Mouse (Mus musculus) midbrain, embryonic 10.5 days (tissue): ENCODE results near the gene Synpr. TPM values are rescaled to one million over a fixed set of nuclear protein-coding genes. Genes with fewer than 3 reads are reported as not detected.
"Not testable (repeated sequence)": the region's sequence is repeated elsewhere in the genome, so short reads cannot be mapped to it uniquely, and the experiment has no call there.

Experiments
- DNase-seq: peaks from one replicate; pipeline ENCODE4 v3.0.0-alpha.2; 2017; ENCODE audit warnings: low spot score
- H3K27ac ChIP-seq: fragments of 300-500 bp; sonication (generic); replicated peaks from 2 replicates; pipeline ENCODE4 v1.5.1; 2016; ENCODE audit warnings: mild to moderate bottlenecking
- H3K27me3 ChIP-seq: fragments of 300-500 bp; sonication (generic); 2 replicates; pipeline ENCODE4 v1.6.1; 2016; ENCODE audit warnings: low read depth, mild to moderate bottlenecking; ENCODE audit not compliant: poor library complexity, severe bottlenecking
- H3K36me3 ChIP-seq: fragments of 300-500 bp; sonication (generic); 2 replicates; pipeline ENCODE4 v1.6.1; 2016; ENCODE audit warnings: mild to moderate bottlenecking, moderate library complexity
- H3K4me1 ChIP-seq: fragments of 300-500 bp; sonication (generic); 2 replicates; pipeline ENCODE4 v1.6.1; 2016
- H3K4me3 ChIP-seq: fragments of 300-500 bp; sonication (generic); 2 replicates; pipeline ENCODE4 v1.5.1; 2016; ENCODE audit warnings: mild to moderate bottlenecking, moderate library complexity
- H3K9me3 ChIP-seq: fragments of 300-500 bp; sonication (generic); replicated peaks from 2 replicates; pipeline ENCODE4 v1.6.1; 2016; ENCODE audit warnings: mild to moderate bottlenecking
- WGBS: fragments of 180-500 bp; shearing (Covaris S2); methylation state at CpG from one replicate; pipeline ENCODE4 v1.1.7; 2016; 5-methylcytosine and 5-hydroxymethylcytosine counted together
- polyA plus RNA-seq: library from polyadenylated mRNA; unstranded; fragments of >200 nt; fragmentation: Nextera tagmentation; extraction: Ambion mirVana; gene quantifications from 2 replicates; pipeline ENCODE4 v1.2.1, GENCODE M21; 2016

The Synpr gene
- polyA plus RNA-seq: 2.6 and 4.4 TPM in 2 replicates

GRCm38 (mm10) chr14:13284091-13284844 lies at the start of gene Synpr:
Gene Synpr (plus strand): TSS chr14:13284780.
- Histone ChIP-seq H3K4me3 (peak within 1 kb of the TSS; percentile 53), H3K36me3 (no peaks in the 10 kb centered on the region), H3K27me3 (peaks cover 31% of the 10 kb centered on the region), H3K4me1 (peaks cover 15% of the 10 kb centered on the region), H3K27ac (0 out of 2 replicates have a peak within 1 kb of the TSS, but pooled peaks have one; percentile 19), H3K9me3 (no peaks in the 10 kb centered on the region)
- peak; percentile 87 for DNase-seq
- 11% methylated on average over 27 of the region's 27 CpGs for WGBS

DNA sequence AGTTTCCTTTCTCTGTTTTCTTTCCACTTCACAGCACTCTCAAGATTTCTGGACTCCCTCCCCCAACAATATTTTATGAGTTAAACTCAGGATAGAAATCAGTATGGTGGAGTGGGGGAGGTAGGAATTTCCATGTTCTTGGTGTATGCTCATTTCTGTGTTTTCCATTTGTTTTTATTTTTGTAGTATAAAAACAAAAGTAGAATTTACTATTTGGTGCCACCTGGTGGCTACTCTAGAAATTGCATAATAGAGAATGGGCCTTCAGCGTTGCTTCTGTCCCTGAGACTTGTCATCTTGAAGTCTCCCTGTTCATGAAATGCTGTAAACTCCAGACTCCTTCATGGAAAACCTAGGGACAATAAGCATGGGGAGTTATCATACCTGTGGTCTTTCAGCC lies 47.7 kb upstream of the Synpr start:
- Histone ChIP-seq H3K4me3 (no peak overlapping the region), H3K9me3 (no peaks in the 10 kb centered on the region), H3K27me3 (no peaks in the 10 kb centered on the region), H3K4me1 (no peaks in the 10 kb centered on the region), H3K27ac (no peak overlapping the region), H3K36me3 (no peaks in the 10 kb centered on the region)
- WGBS: 31% methylated on average over 1 of the region's 1 CpGs
- no peak for DNase-seq

- DNase-seq: no peak
- Histone ChIP-seq H3K36me3 (no peaks in the 10 kb centered on the region), H3K27me3 (no peaks in the 10 kb centered on the region), H3K27ac (no peak overlapping the region), H3K4me1 (peaks cover 7% of the 10 kb centered on the region; the same call in 1 of the 2 replicates), H3K4me3 (no peak overlapping the region), H3K9me3 (no peaks in the 10 kb centered on the region)
- WGBS: 47% methylated on average over 4 of the region's 4 CpGs
Observed at GRCm38 (mm10) chr14:13247431-13247830, 37.1 kb upstream of the Synpr start.

DNA sequence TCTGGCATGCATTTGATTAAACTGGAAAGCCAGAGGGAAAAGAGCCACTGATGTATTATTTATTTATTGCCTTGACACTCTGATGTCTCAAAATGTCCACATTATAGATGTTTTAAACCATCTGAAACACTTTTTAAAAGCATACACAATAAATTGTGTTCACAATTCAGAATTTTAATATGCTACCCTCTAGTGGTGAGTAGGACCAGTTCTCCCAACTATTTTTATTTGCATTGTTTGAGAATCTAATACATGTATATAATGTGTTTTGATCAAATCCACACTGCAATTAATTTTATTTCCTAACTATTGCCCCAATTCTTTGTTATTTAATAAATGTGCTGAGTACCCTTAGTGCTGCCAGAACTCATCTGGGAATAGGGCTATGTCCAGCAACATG lies 35.2 kb upstream of the Synpr start:
- Histone ChIP-seq H3K4me1 (peaks cover 7% of the 10 kb centered on the region; the same call in 1 of the 2 replicates), H3K4me3 (no peak overlapping the region), H3K27me3 (no peaks in the 10 kb centered on the region), H3K36me3 (no peaks in the 10 kb centered on the region), H3K9me3 (no peaks in the 10 kb centered on the region), H3K27ac (no peak overlapping the region)
- no peak for DNase-seq

GRCm38 (mm10) chr14:13252594-13252993 lies 32.0 kb upstream of the Synpr start:
- H3K9me3 ChIP-seq: no peaks in the 10 kb centered on the region
- no peaks in the 10 kb centered on the region for H3K27me3 ChIP-seq
- H3K4me3 ChIP-seq: no peak overlapping the region
- WGBS: 94% methylated on average over 1 of the region's 1 CpGs
- DNase-seq: no peak
- H3K4me1 ChIP-seq: 0 out of 2 replicates have a peak, but pooled peaks cover 3% of the 10 kb centered on the region
- no peaks in the 10 kb centered on the region for H3K36me3 ChIP-seq
- no peak overlapping the region for H3K27ac ChIP-seq

DNA sequence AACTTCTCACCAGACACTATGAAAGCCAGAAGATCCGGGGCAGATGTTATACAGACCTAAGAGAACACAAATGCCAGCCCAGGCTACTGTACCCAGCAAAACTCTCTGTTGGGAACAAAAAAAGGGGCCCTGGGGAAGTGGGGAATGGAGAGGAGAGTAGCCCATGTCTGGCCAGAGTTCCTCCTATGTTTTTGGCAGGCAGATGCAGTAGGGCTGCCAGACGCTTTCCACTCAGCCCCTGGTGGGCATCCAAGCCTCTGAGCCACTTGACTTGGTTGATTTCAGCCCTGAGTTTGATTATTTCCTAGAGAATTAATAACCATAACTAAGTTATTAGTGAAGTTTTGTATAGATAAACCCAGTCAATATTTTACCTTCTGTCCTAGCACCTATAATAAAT lies 29.8 kb upstream of the Synpr start:
- WGBS: 87% methylated on average over 2 of the region's 2 CpGs
- not testable (repeated sequence) for H3K4me1 ChIP-seq, H3K9me3 ChIP-seq, H3K36me3 ChIP-seq, H3K4me3 ChIP-seq, H3K27ac ChIP-seq, DNase-seq, H3K27me3 ChIP-seq

DNA sequence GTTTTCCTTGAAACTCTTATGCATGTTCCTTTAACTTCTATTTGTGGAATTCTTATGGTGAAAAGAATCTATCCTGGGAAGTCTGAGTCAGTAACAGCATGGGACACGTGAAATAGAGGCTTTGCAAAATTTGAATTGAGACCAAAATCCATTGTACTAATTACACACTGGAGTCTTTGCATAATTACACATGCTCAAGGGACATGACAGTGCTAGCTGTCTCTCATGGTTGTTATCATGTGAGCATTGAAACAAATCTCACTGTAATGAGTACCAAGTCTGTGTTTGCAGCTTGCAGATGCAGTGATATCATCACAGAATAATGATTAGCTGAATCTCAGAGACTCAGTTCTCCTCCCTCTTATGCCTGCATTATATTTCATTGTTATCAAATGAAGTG lies 22.2 kb upstream of the Synpr start:
- Histone ChIP-seq H3K4me3 (no peak overlapping the region), H3K9me3 (no peaks in the 10 kb centered on the region), H3K27ac (no peak overlapping the region), H3K27me3 (no peaks in the 10 kb centered on the region), H3K4me1 (no peaks in the 10 kb centered on the region), H3K36me3 (no peaks in the 10 kb centered on the region)
- whole genome bisulfite sequencing: 61% methylated on average over 1 of the region's 1 CpGs
- no peak for DNase-seq

DNA sequence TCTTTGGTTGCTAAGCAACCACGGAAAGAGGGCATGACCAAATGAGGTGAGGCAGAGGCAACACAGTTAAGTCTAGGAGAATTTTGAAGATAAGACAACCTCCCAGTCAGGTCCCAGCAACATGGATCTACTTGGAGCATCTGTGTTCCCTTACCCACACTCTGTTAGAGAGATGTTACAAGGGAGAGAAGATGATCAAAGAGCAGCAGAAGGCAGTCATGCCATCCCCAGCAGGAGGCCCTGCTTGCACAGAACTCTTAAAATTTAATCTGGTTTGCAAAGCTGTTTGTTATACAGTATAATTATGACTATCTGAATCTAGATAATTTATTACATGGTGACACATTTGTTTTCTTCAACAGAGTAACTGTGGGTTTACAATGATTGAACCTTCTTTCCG lies 18.2 kb upstream of the Synpr start:
- 87% methylated on average over 2 of the region's 2 CpGs for WGBS
- Histone ChIP-seq H3K9me3 (no peaks in the 10 kb centered on the region), H3K27ac (no peak overlapping the region)

GRCm38 (mm10) chr14:13267181-13267580 lies 17.4 kb upstream of the Synpr start:
- Histone ChIP-seq H3K27me3 (no peaks in the 10 kb centered on the region), H3K36me3 (no peaks in the 10 kb centered on the region), H3K4me1 (no peaks in the 10 kb centered on the region), H3K4me3 (no peak overlapping the region), H3K27ac (no peak overlapping the region), H3K9me3 (no peaks in the 10 kb centered on the region)
- DNase-seq: no peak
- 86% methylated on average over 4 of the region's 4 CpGs for WGBS

More for the DNA sequence above, 18.2 kb upstream of the Synpr start:
- DNase-seq: no peak
- Histone ChIP-seq H3K27me3 (no peaks in the 10 kb centered on the region), H3K36me3 (no peaks in the 10 kb centered on the region), H3K4me3 (no peak overlapping the region), H3K4me1 (no peaks in the 10 kb centered on the region)

DNA sequence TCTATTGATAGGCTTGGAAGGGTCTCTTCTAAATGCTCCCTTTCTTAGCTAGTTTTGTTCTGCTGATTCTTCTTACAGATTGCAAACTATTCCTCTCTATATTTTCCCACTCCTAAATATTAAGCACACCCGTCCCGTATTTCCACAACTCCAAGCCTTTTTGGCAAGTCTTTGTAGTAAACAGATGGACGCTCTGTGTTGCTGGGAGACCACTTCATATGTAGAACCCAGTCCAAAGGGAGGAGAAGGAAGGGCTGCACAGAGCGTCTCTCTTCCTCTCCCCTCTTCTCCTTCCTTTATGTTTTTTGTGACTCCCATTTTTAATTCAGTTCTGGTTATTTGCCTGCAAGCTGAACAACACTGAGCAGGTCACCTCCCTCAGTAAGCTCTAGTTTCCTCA lies 1.4 kb upstream of the Synpr start:
- H3K36me3 ChIP-seq: no peaks in the 10 kb centered on the region
- DNase-seq: no peak
- H3K27me3 ChIP-seq: peaks cover 31% of the 10 kb centered on the region

GRCm38 (mm10) chr14:13284845-13285198 lies 242 bp downstream of the Synpr start:
- WGBS: 18% methylated on average over 13 of the region's 13 CpGs
- Histone ChIP-seq H3K27ac (0 out of 2 replicates have a peak overlapping the region, but pooled peaks have one; percentile 19), H3K36me3 (no peaks in the 10 kb centered on the region), H3K4me3 (peak overlapping the region; percentile 53), H3K9me3 (no peaks in the 10 kb centered on the region), H3K4me1 (peaks cover 15% of the 10 kb centered on the region), H3K27me3 (peaks cover 31% of the 10 kb centered on the region)
- no peak for DNase-seq

More for the DNA sequence above, 1.4 kb upstream of the Synpr start:
- H3K9me3 ChIP-seq: no peaks in the 10 kb centered on the region
- no peak overlapping the region for H3K27ac ChIP-seq
- WGBS: 79% methylated on average over 4 of the region's 4 CpGs
- peaks cover 15% of the 10 kb centered on the region for H3K4me1 ChIP-seq
- no peak overlapping the region for H3K4me3 ChIP-seq

DNA sequence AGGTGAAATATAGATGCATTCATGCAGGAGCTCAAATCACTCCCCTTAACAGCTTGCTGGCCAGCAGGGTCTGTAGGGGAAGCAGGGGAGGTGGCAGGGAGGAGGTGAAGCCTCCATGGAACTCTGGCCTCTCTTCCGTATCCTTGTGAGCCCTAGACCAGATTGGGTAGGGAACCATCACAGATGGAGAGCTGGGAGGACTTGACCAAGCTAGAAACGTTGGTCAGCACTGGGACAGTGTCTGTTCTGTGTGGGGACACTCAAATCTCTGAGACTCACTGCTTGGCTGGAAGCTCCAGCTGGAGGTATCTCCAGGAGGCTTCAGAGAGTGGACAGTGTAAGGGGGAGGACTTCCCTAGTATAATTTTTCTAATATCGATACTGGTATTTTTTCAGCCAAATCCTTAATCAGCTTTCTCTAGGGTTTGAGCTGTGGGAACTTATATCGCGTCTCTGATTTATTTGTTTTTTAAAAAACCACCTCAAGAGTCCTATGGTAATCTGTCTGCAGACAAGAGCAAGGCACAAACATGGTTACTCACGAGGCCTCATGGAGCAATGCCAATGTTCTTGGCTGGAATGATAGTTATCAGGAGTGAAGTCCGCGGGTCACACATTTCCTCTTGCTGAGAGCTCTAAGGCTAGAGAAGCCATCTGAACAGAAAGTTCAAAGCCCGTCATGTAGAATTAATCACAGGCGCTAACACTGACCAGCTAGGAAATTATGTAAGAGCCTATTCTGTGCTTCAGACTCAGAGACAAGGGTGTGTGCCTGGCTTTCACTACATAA lies 956 bp downstream of the Synpr start:
- Histone ChIP-seq H3K27ac (no peak overlapping the region), H3K4me1 (peaks cover 15% of the 10 kb centered on the region), H3K4me3 (no peak overlapping the region), H3K9me3 (no peaks in the 10 kb centered on the region), H3K27me3 (peaks cover 31% of the 10 kb centered on the region), H3K36me3 (no peaks in the 10 kb centered on the region)
- WGBS: 82% methylated on average over 10 of the region's 10 CpGs
- no peak for DNase-seq

DNA sequence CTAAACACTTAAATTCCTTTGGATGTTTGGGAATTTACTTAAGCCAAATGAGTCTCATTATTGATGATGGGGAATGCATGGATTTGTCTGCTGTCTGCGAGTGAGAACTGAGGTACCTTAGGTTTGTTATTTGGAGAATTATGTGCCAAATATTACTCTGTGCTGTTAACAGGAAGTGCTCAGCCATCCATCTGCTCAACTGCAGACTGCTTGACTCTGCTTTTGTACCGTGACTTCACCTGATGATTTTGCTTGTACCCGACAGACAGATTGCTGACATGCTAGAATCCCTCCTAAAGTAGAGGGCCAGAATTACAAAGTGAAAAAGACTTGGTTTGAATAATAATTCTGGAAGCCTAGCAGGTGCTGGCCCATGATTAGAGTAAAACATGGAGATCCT lies 9.6 kb downstream of the Synpr start:
- H3K9me3 ChIP-seq: no peaks in the 10 kb centered on the region
- WGBS: 85% methylated on average over 3 of the region's 3 CpGs
- H3K4me1 ChIP-seq: no peaks in the 10 kb centered on the region
- no peaks in the 10 kb centered on the region for H3K36me3 ChIP-seq
- no peak overlapping the region for H3K27ac ChIP-seq
- H3K27me3 ChIP-seq: no peaks in the 10 kb centered on the region
- no peak for DNase-seq
- no peak overlapping the region for H3K4me3 ChIP-seq
